Mouse (Mus musculus) cerebellum, adult (tissue): ENCODE data around the gene Pqbp1.

Source experiments
- ATAC-seq: cut with Nextera tagmentation; 2 replicates; pipeline ENCODE4 v1.9.2; 2017; ENCODE audit warnings: mild to moderate bottlenecking, moderate library complexity, mixed read lengths; ENCODE audit not compliant: insufficient number of reproducible peaks, low FRiP score, low TSS enrichment

Gene Pqbp1

GRCm38 (mm10) chrX:7883841-7884567 lies 15.1 kb downstream of the Pqbp1 start, which contains the start of gene Slc35a2:
Gene Slc35a2, plus strand, starts transcription at chrX:7884028.
- peak; percentile 93 for ATAC-seq

DNA sequence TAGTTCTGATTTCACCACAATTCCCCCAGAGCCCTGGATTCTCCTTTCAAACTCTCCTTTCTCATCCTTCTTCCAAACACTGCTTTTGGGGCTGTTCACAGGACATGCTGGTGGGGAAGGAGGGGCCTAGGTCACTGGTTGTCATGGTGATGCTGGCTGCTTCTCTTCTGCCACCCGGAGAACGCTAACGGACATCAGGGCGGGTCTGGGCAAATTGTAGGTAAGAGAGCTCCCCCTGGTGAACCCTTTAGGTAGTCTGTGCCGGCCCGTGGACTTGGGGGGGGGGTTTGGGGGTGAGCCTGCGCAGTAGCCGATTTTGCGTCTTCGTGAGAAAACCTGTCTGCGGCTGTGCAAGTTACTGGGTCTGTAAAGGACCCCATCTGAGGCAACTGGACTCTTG lies 19.2 kb downstream of the Pqbp1 start:
- peak; percentile 49 for ATAC-seq

DNA sequence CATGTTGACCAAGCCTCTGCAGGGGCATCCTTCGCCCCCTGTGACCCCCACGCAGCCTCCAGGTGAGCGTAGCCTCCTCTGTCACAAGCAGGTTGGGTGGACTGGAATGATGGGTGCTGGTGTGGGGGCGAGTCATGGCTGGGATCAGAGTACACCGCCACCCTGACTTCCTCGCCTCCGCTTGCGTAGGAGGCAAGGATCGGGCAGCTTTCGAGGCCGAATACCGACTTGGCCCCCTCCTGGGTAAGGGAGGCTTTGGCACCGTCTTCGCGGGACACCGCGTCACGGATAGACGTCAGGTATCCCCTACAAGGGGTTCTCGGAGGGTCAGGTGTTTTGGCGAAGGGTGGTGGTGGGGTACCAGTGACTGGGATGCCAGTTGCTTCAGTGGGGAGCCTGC lies 20.6 kb downstream of the Pqbp1 start:
- ATAC-seq, result 0 out of 2 replicates have a peak, but pooled peaks have one; percentile 11

- peak; percentile 85 for ATAC-seq
These were observed 21.1 kb downstream of the Pqbp1 start, which contains the start of gene Pim2 for GRCm38 (mm10) chrX:7878007-7878419. Gene Pim2, plus strand, starts transcription at chrX:7878262.

- ATAC-seq, result no peak
These were observed 29.2 kb downstream of the Pqbp1 start for GRCm38 (mm10) chrX:7869826-7870225.

DNA sequence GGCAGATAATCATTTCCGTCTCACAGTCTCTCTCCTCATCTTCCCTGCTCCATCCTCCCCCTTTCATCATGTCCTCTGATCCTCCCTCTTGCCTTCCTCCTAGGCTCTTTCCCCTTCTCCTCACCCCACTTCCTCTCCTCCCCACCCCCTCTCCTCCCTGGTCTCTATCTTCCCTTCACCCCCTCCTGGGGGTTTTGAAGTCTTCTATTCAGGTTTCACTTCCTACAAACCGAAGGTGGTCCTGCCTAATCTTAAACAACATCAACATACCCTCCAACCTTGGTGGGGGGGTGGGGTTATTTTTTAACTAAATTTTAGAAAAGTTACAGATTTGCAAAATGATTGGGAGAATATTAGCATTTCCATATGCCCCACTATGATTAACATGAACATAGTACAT lies 30.6 kb downstream of the Pqbp1 start:
- ATAC-seq, result no peak

GRCm38 (mm10) chrX:7867141-7867540 lies 31.9 kb downstream of the Pqbp1 start:
- no peak for ATAC-seq

- ATAC-seq, result no peak
These were observed 33.3 kb downstream of the Pqbp1 start for GRCm38 (mm10) chrX:7865786-7866185.

DNA sequence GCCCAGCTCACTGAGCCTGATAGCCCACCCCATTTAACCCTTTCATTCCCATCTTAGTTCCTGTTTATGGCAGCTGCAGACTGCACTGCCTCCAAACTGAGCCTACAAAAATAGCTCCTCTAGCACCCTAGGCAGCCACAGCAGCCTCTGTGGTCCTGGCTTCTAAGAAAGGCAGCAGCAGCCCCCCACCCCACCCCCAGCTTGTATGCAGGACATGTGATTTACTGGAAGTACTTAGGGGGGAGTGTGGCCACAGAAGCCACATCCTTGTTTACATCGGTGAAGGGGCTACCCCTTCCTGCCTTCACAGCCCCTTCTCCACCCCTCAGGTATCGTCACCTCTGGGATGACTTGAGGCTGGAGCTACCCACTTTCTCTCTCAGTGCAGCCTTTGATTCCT lies 33.7 kb downstream of the Pqbp1 start:
- ATAC-seq, result no peak

DNA sequence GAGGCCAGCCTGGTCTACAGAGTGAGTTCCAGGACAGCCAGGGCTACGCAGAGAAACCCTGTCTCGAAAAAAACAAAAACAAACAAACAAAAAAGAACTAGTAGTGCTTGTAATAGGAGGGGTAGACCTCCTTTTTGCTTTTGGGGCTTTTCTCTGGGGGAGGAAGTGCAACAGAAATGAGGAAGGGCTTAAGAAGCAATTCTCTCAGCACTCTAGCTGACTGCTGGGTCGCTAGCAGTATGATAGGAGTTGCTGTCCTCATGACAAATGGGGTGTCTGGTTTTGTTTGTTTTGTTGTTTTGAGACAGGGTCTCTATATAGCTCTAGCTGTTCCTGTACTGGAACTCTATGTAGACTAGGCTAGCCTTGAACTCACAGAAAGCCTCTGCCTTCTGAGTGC lies 34.5 kb downstream of the Pqbp1 start:
- no peak for ATAC-seq

- ATAC-seq, result no peak
These were observed 35.9 kb downstream of the Pqbp1 start for GRCm38 (mm10) chrX:7863181-7863580.

DNA sequence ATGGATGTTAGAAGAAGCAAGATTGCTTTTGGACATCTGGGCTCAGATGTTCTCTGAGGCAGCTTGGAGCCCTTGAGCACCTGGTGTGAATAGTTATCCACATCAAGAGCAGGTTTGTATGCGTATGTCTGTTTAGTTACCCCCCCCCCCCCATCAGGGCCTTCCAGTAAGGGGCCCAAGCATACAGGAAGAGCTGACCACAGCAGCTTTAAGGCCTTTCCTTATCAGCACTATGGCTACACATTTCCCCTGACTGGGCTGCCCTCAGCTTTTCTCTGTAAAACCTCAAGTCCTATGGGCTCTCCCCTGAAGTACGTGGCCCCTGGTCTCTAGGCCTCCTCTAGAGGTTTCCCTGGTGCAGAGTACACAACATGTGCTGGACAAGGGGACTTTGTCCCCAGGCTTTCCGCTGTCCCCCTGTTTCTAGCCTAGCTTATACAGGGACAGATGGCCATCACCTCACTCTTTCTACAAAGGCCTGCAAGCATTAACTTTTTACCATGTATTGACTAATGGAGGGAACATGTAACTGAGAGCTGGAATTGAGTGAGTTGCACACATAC lies 39.8 kb downstream of the Pqbp1 start:
- no peak for ATAC-seq

- no peak for ATAC-seq
These were observed 44.5 kb downstream of the Pqbp1 start for GRCm38 (mm10) chrX:7854578-7854977.

- no peak for ATAC-seq
These were observed 51.2 kb downstream of the Pqbp1 start for GRCm38 (mm10) chrX:7847845-7848244.
